Mouse (Mus musculus): Measurements from ENCODE around the gene Ppp1r35. TPM values are rescaled to one million over a fixed set of nuclear protein-coding genes. Genes with fewer than 3 reads are reported as not detected.

Gene Ppp1r35
- total RNA-seq, 1 experiment, result 27.6 TPM

- Histone ChIP-seq H3K4me1 (ENCODE audit: control insufficient read depth in 2 of 2, insufficient read depth in 2 of 2, low read length in 2 of 2, poor library complexity in 1 of 2) (peaks cover 7 to 9% of the 10 kb centered on the region in 2 experiments; a peak in 3 of 4 replicates), H3K4me3 (ENCODE audit: insufficient read depth in 1 of 2, low read depth in 1 of 2, low read length in 2 of 2, poor library complexity in 1 of 2, severe bottlenecking in 1 of 2) (no peak overlapping the region; a peak in 1 of 4 replicates), H3K27ac (ENCODE audit: insufficient read depth, low read depth, low read length, poor library complexity, severe bottlenecking) (peak overlapping the region; percentile 68), H3K9me3 (ENCODE audit: control insufficient read depth, insufficient read depth, low read depth, low read length) (no peaks in the 10 kb centered on the region), H3K36me3 (ENCODE audit: control insufficient read depth, insufficient read depth, low read length, poor library complexity, severe bottlenecking) (peaks cover 4% of the 10 kb centered on the region), H3K9ac (ENCODE audit: insufficient read depth, low read depth, low read length, poor library complexity, severe bottlenecking) (no peak overlapping the region)
- TF ChIP-seq HCFC1 (IDR thresholded peaks at IDR 0.05; ENCODE audit: borderline replicate concordance, insufficient read depth, low read length) (no peak), MAFK (IDR thresholded peaks at IDR 0.05; ENCODE audit: insufficient read depth, low read depth, low read length) (no peak), ZNF384 (IDR thresholded peaks at IDR 0.05; ENCODE audit: low read depth, low read length) (no peak), ZC3H11A (IDR thresholded peaks at IDR 0.05; ENCODE audit: borderline replicate concordance, low read depth, low read length) (no peak), CHD2 (IDR thresholded peaks at IDR 0.05; ENCODE audit: low read depth, low read length) (no peak)
- in situ Hi-C loops (cut with MboI; ENCODE audit: low sequenced_read_pairs in 2 of 2, unreplicated experiment in 2 of 2), result no loop called here
- DNase-seq (ENCODE audit: low read depth, low spot score), result no peak
Measured at GRCm38 (mm10) chr5:137775587-137776290, 2.9 kb upstream of the Ppp1r35 start.

DNA sequence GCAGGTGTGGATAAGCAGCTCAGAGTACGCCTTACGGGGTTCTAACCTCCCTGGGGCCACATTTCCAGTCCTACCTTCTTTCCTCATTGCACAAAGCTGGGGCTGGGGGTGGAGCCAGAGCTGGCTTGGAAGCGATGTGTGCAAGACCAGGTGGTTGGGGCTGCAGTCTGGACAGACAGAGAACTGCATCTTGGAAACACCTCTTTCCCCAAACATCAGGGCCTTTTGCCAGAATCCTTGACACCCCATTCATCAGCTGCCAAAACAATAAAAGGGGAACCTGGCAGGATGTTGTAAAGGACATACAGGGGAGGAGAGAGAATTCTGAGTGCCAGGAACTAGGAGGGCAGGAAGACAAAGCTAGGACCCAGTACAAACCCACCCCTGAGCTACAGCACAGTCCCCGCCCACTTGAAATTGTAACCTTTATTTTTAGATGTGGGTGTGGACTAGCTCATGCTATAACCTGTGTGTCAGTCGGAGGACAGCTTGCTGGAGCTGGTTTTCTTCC lies 2.2 kb upstream of the Ppp1r35 start:
- DNase-seq (ENCODE audit: low read depth, low spot score), result peak; percentile 63
- TF ChIP-seq ZC3H11A (IDR thresholded peaks at IDR 0.05; ENCODE audit: borderline replicate concordance, low read depth, low read length) (no peak), CHD2 (IDR thresholded peaks at IDR 0.05; ENCODE audit: low read depth, low read length) (no peak), MAFK (IDR thresholded peaks at IDR 0.05; ENCODE audit: insufficient read depth, low read depth, low read length) (no peak), HCFC1 (IDR thresholded peaks at IDR 0.05; ENCODE audit: borderline replicate concordance, insufficient read depth, low read length) (no peak), ZNF384 (IDR thresholded peaks at IDR 0.05; ENCODE audit: low read depth, low read length) (no peak)
- H3K36me3 ChIP-seq (ENCODE audit: control insufficient read depth, insufficient read depth, low read length, poor library complexity, severe bottlenecking), result peaks cover 8% of the 10 kb centered on the region
- H3K4me3 ChIP-seq (ENCODE audit: insufficient read depth in 1 of 2, low read depth in 1 of 2, low read length in 2 of 2, poor library complexity in 1 of 2, severe bottlenecking in 1 of 2), result peak overlapping the region in 1 of 2 experiments; percentile 19; a peak in 2 of 4 replicates
- H3K4me1 ChIP-seq (ENCODE audit: control insufficient read depth in 2 of 2, insufficient read depth in 2 of 2, low read length in 2 of 2, poor library complexity in 1 of 2), result peaks cover 7 to 9% of the 10 kb centered on the region in 2 experiments; a peak in 3 of 4 replicates
- peak overlapping the region; percentile 68 for H3K27ac ChIP-seq (ENCODE audit: insufficient read depth, low read depth, low read length, poor library complexity, severe bottlenecking)
- H3K9ac ChIP-seq (ENCODE audit: insufficient read depth, low read depth, low read length, poor library complexity, severe bottlenecking), result peak overlapping the region; percentile 49; the same call in 1 of the 2 replicates
- no peaks in the 10 kb centered on the region for H3K9me3 ChIP-seq (ENCODE audit: control insufficient read depth, insufficient read depth, low read depth, low read length)
- in situ Hi-C loops (cut with MboI; ENCODE audit: low sequenced_read_pairs in 2 of 2, unreplicated experiment in 2 of 2), result no loop called here

GRCm38 (mm10) chr5:137777267-137777845 lies 1.3 kb upstream of the Ppp1r35 start:
- Histone ChIP-seq H3K36me3 (ENCODE audit: control insufficient read depth, insufficient read depth, low read length, poor library complexity, severe bottlenecking) (peaks cover 17% of the 10 kb centered on the region), H3K9ac (ENCODE audit: insufficient read depth, low read depth, low read length, poor library complexity, severe bottlenecking) (no peak overlapping the region; the same call in 1 of the 2 replicates), H3K4me1 (ENCODE audit: control insufficient read depth in 2 of 2, insufficient read depth in 2 of 2, low read length in 2 of 2, poor library complexity in 1 of 2) (peaks cover 7 to 12% of the 10 kb centered on the region in 2 experiments; a peak in 3 of 4 replicates), H3K27ac (ENCODE audit: insufficient read depth, low read depth, low read length, poor library complexity, severe bottlenecking) (no peak overlapping the region), H3K4me3 (ENCODE audit: insufficient read depth in 1 of 2, low read depth in 1 of 2, low read length in 2 of 2, poor library complexity in 1 of 2, severe bottlenecking in 1 of 2) (no peak overlapping the region), H3K9me3 (ENCODE audit: control insufficient read depth, insufficient read depth, low read depth, low read length) (no peaks in the 10 kb centered on the region)
- in situ Hi-C loops (cut with MboI; ENCODE audit: low sequenced_read_pairs in 2 of 2, unreplicated experiment in 2 of 2), result no loop called here
- no peak for DNase-seq (ENCODE audit: low read depth, low spot score)
- TF ChIP-seq HCFC1 (IDR thresholded peaks at IDR 0.05; ENCODE audit: borderline replicate concordance, insufficient read depth, low read length), result no peak
- no peak for TF ChIP-seq ZNF384 (IDR thresholded peaks at IDR 0.05; ENCODE audit: low read depth, low read length)
- no peak for TF ChIP-seq ZC3H11A (IDR thresholded peaks at IDR 0.05; ENCODE audit: borderline replicate concordance, low read depth, low read length)
- no peak for TF ChIP-seq CHD2 (IDR thresholded peaks at IDR 0.05; ENCODE audit: low read depth, low read length)
- no peak for TF ChIP-seq MAFK (IDR thresholded peaks at IDR 0.05; ENCODE audit: insufficient read depth, low read depth, low read length)

GRCm38 (mm10) chr5:137779053-137779933 lies 644 bp downstream of the Ppp1r35 start:
- peak overlapping the region; percentile 86 for H3K9ac ChIP-seq (ENCODE audit: insufficient read depth, low read depth, low read length, poor library complexity, severe bottlenecking)
- peak overlapping the region; percentile 74 for H3K27ac ChIP-seq (ENCODE audit: insufficient read depth, low read depth, low read length, poor library complexity, severe bottlenecking)
- TF ChIP-seq ZNF384 (IDR thresholded peaks at IDR 0.05; ENCODE audit: low read depth, low read length) (no peak), HCFC1 (IDR thresholded peaks at IDR 0.05; ENCODE audit: borderline replicate concordance, insufficient read depth, low read length) (no peak), CHD2 (IDR thresholded peaks at IDR 0.05; ENCODE audit: low read depth, low read length) (no peak), ZC3H11A (IDR thresholded peaks at IDR 0.05; ENCODE audit: borderline replicate concordance, low read depth, low read length) (no peak), MAFK (IDR thresholded peaks at IDR 0.05; ENCODE audit: insufficient read depth, low read depth, low read length) (no peak)
- in situ Hi-C loops (cut with MboI; ENCODE audit: low sequenced_read_pairs in 2 of 2, unreplicated experiment in 2 of 2), result no loop called here
- H3K4me1 ChIP-seq (ENCODE audit: control insufficient read depth in 2 of 2, insufficient read depth in 2 of 2, low read length in 2 of 2, poor library complexity in 1 of 2), result peaks cover 7 to 22% of the 10 kb centered on the region in 2 experiments
- no peaks in the 10 kb centered on the region for H3K9me3 ChIP-seq (ENCODE audit: control insufficient read depth, insufficient read depth, low read depth, low read length)
- DNase-seq (ENCODE audit: low read depth, low spot score), result no peak
- peaks cover 36% of the 10 kb centered on the region for H3K36me3 ChIP-seq (ENCODE audit: control insufficient read depth, insufficient read depth, low read length, poor library complexity, severe bottlenecking)
- H3K4me3 ChIP-seq (ENCODE audit: insufficient read depth in 1 of 2, low read depth in 1 of 2, low read length in 2 of 2, poor library complexity in 1 of 2, severe bottlenecking in 1 of 2), result peak overlapping the region; percentile 87 to 91
